Mouse (Mus musculus) forebrain, embryonic 16.5 days (tissue): ENCODE data around the gene Gm14137. TPM values are rescaled to one million over a fixed set of nuclear protein-coding genes. Genes with fewer than 3 reads are reported as not detected.

Source experiments
- ATAC-seq: fragments of 200-750 bp; cut with Nextera tagmentation; 2 replicates; pipeline ENCODE4 v1.8.0; 2017; ENCODE audit warnings: mild to moderate bottlenecking, moderate library complexity
- H3K27ac ChIP-seq: fragments of 300-500 bp; sonication (generic); 2 replicates; pipeline ENCODE4 v1.5.1; 2014; ENCODE audit warnings: low read length, control low read depth
- H3K27me3 ChIP-seq: fragments of 300-500 bp; sonication (generic); replicated peaks from 2 replicates; pipeline ENCODE4 v1.6.1; 2014; ENCODE audit warnings: low read length; ENCODE audit not compliant: control insufficient read depth, insufficient read depth
- H3K36me3 ChIP-seq: fragments of 300-500 bp; sonication (generic); 2 replicates; pipeline ENCODE4 v1.6.1; 2014; ENCODE audit not compliant: control insufficient read depth, insufficient read depth
- H3K4me1 ChIP-seq: fragments of 300-500 bp; sonication (generic); replicated peaks from 2 replicates; pipeline ENCODE4 v1.6.1; 2014; ENCODE audit warnings: low read length; ENCODE audit not compliant: control insufficient read depth, insufficient read depth
- H3K4me2 ChIP-seq: fragments of 300-500 bp; sonication (generic); 2 replicates; pipeline ENCODE4 v1.6.1; 2014; ENCODE audit warnings: mild to moderate bottlenecking, low read length, control low read depth
- H3K4me3 ChIP-seq: fragments of 300-500 bp; sonication (generic); replicated peaks from 2 replicates; pipeline ENCODE4 v1.5.1; 2014; ENCODE audit warnings: mild to moderate bottlenecking, low read length, control low read depth
- H3K9ac ChIP-seq: fragments of 300-500 bp; sonication (generic); replicated peaks from 2 replicates; pipeline ENCODE4 v1.6.1; 2014; ENCODE audit warnings: low read depth, low read length, control low read depth
- H3K9me3 ChIP-seq: fragments of 300-500 bp; sonication (generic); 2 replicates; pipeline ENCODE4 v1.6.1; 2016; ENCODE audit warnings: low read length; ENCODE audit not compliant: control insufficient read depth
- WGBS: fragments of 180-500 bp; shearing (Covaris S2); extraction: QIAGEN DNeasy Blood & Tissue Kit; methylation state at CpG from one replicate; pipeline ENCODE4 v1.1.7; 2014; 5-methylcytosine and 5-hydroxymethylcytosine counted together
- polyA plus RNA-seq: library from polyadenylated mRNA; unstranded; fragments of >200 nt; fragmentation: Nextera tagmentation; extraction: Ambion mirVana; gene quantifications from 2 replicates; pipeline ENCODE4 v1.2.1, GENCODE M21; 2015

Gm14137 gene
- polyA plus RNA-seq, 1 experiment from 2014 or later, result 1.3 TPM

DNA sequence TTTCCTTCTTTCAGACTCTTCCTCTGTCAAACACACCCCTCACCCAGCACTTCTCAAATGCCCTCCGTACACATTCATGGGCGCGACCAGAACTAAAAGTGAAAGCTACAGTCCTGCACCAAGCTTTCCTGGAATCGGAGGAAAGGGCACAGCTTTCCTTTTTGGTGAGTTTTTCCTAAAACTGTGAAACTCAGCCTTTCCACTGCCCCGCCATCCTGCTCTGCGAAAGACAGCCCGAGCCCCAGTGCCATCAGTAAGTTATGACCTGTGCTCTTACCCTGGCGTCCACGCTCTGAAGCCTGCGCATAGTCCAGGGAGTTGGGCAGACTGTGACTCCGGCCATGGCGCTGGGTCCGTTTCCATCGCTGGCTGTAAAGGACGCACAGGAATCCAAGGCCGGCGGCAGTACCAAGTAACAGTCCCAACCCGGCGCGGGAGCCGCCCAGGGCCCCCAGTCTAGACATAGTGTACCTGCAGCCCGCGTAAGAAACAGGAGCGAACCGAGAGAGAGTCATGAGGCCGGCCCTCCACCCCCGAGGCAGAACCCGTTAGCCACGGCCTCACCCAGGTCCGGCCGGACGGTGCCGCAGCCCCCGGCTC, 18.1 kb upstream of the Gm14137 start:
- 7% methylated on average over 34 of the region's 34 CpGs for WGBS
- Histone ChIP-seq H3K9me3 (no peaks in the 10 kb centered on the region), H3K4me3 (peak overlapping the region; percentile 93), H3K27me3 (no peaks in the 10 kb centered on the region), H3K27ac (peak overlapping the region; percentile 42; the same call in 1 of the 2 replicates), H3K9ac (peak overlapping the region; percentile 90), H3K4me1 (peaks cover 16% of the 10 kb centered on the region), H3K36me3 (peaks cover 13% of the 10 kb centered on the region), H3K4me2 (peak overlapping the region; percentile 97)
- ATAC-seq, result no peak; the same call in 1 of the 2 replicates

DNA sequence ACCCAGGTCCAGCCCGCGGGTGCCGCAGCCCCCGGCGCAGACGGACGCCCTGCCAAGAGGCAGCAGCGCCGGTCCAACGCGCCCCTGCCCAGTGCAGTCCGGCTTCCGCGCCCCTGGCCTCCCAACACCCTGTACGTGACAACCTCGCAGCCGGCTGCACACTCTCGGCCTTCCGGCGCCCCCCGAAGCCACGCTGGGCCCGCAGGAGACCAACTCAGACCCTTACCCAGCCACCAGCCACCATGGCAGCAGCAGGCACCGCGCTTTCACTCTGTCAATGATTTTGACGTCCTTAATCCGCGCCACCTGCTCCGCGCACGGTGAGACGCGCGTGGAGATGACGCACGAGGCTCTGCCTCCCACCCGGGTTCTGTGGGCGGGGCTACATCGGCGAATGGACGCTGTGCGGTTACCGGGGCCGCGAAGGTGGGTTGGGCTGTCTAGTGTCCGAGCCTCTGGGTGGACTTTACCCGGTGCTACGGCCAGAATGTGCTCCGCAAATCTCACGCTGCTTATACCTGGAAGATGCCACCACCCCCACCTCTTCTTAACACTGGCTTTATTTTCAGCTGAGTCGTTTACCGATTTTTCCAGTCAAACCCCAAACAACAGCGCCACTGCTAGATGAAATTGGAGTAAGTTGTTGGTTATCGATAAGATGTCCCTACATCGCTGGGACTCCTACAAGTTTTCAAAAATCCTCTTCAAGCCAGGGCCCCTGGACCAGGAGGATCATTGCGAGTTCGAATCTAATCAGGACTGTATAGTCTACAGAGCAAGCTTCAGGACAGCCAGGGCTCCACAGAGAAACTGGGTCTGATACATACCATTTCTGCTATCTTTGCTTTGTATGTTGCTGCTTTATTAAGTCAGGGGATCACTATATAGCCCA, 17.4 kb upstream of the Gm14137 start, which contains the start of gene Rmdn3:
Rmdn3 (minus strand) TSS at position 354 of the 892 bp plus-strand sequence.
- Histone ChIP-seq H3K27ac (peak within 1 kb of the TSS; percentile 72), H3K36me3 (peaks cover 9% of the 10 kb centered on the region), H3K4me2 (peak within 1 kb of the TSS; percentile 97), H3K9ac (peak within 1 kb of the TSS; percentile 90), H3K9me3 (no peaks in the 10 kb centered on the region), H3K27me3 (no peaks in the 10 kb centered on the region), H3K4me1 (peaks cover 16% of the 10 kb centered on the region), H3K4me3 (peak within 1 kb of the TSS; percentile 93)
- WGBS, result under 1% methylated on average over 55 of the region's 57 CpGs
- peak; percentile 94 for ATAC-seq

DNA sequence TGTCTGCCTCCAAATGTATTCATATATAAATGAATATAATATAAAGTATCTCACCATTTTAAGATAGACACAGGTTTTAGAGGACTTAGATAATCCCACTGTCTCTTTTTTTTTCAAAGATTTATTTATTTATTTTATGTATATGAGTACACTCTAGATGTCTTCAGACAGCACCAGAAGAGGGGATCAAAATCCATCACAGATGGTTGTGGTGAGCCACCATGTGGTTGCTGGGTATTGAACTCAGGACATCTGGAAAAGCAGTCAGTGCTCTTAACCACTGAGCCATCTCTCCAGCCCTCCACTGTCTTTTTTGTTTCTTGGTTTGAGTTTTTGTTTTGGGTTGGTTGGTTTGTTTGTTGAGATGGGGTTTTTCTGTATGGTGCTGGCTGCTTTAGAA, 16.5 kb upstream of the Gm14137 start:
- Histone ChIP-seq H3K27ac (no peak overlapping the region), H3K4me3 (no peak overlapping the region)
- no peak for ATAC-seq

DNA sequence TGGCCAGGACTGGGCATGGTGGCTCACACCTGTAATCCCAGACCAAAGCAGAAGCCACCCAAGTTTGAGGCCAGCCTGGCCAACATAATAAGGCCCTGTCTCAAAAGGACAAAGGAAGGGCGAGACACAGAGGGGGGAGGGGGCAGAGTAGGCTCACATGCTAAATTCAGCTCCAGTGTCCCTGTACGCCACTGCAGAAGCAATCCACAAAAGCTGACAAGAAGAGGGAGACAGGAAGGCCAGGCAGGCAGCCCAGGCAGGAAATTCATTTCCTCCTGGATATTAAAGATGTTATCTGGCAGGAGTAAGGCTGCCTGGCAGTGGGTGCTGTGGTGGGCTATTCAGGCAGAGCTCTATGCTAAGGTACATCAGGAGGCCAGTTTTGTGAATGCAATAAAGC, 13.1 kb upstream of the Gm14137 start:
- no peaks in the 10 kb centered on the region for H3K9me3 ChIP-seq
- H3K36me3 ChIP-seq, result no peaks in the 10 kb centered on the region
- no peak overlapping the region for H3K4me2 ChIP-seq
- no peak overlapping the region for H3K9ac ChIP-seq
- ATAC-seq, result no peak
- H3K4me1 ChIP-seq, result peaks cover 6% of the 10 kb centered on the region
- H3K27ac ChIP-seq, result no peak overlapping the region
- no peak overlapping the region for H3K4me3 ChIP-seq
- peaks cover 8% of the 10 kb centered on the region for H3K27me3 ChIP-seq
- 20% methylated on average over 2 of the region's 2 CpGs for WGBS

More for the DNA sequence above, 16.5 kb upstream of the Gm14137 start:
- Histone ChIP-seq H3K4me2 (no peak overlapping the region), H3K9ac (no peak overlapping the region), H3K27me3 (no peaks in the 10 kb centered on the region), H3K36me3 (peaks cover 5% of the 10 kb centered on the region), H3K9me3 (no peaks in the 10 kb centered on the region), H3K4me1 (peaks cover 16% of the 10 kb centered on the region)

DNA sequence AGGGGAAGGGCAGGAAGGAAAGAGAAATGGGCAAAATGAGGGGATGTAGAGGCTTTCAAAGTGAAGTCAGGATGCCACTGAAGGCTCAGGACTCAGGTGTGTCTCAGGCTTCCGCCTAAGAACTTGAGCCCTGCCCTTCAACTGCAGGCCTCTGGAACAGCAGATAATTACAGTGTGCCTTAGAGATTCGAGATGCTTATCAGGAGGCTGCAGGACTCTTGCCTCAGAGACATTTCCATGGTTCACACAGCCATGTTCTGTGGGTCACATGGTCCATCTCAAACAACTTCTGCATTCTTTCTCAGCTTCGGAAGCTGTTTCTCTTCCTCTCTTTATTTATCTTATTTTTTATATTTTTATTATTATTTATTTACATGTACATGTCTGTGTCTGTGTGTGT, 11.2 kb upstream of the Gm14137 start:
- Histone ChIP-seq H3K9ac (no peak overlapping the region), H3K36me3 (no peaks in the 10 kb centered on the region), H3K27ac (no peak overlapping the region), H3K4me3 (no peak overlapping the region), H3K9me3 (no peaks in the 10 kb centered on the region), H3K4me2 (no peak overlapping the region), H3K27me3 (peaks cover 18% of the 10 kb centered on the region), H3K4me1 (peaks cover 15% of the 10 kb centered on the region)
- 75% methylated on average over 3 of the region's 3 CpGs for WGBS
- ATAC-seq, result no peak

DNA sequence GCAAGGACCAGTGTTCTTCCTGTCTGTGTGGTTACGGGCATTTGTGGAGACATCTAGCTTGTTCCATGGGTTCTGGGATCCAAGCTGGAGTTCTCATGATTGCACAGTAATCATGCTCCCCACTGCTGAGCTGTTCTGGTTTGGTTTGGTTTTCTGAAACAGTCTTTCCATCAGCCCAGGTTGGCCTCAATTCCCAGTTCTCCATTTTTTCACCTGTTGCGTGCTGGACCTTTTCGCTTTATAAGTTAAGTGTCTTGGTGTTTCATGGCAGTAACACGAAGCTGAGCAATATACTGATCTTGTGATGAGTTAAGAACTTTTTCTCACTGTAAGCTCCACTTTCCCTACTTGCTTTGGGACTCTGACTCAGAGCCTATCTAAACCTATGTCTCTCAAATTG, 10.3 kb upstream of the Gm14137 start:
- Histone ChIP-seq H3K9me3 (no peaks in the 10 kb centered on the region), H3K4me2 (no peak overlapping the region), H3K27me3 (peaks cover 18% of the 10 kb centered on the region), H3K36me3 (no peaks in the 10 kb centered on the region), H3K27ac (no peak overlapping the region), H3K4me3 (no peak overlapping the region), H3K4me1 (peaks cover 15% of the 10 kb centered on the region), H3K9ac (no peak overlapping the region)
- ATAC-seq, result no peak
- 91% methylated on average over 4 of the region's 4 CpGs for WGBS

DNA sequence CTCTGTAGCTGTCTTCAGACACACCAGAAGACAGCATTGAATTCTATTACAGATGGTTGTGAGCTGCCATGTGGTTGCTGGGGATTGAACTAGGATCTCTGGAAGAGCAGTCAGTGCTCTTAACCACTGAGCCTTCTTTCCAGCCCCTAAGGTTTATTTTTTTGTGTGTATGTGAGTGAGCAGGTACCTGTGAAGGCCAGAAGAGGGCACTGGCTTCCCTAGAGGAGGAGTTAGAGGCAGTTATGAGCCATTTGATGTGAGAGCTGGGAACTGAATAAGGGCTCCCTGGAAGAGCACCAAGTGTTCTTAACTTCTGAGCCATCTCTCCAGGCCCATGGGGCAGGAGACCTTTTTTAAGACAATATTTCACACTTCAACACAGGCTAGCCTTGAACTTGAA, 8.9 kb upstream of the Gm14137 start:
- H3K4me1 ChIP-seq, result peaks cover 15% of the 10 kb centered on the region
- H3K4me3 ChIP-seq, result no peak overlapping the region
- no peaks in the 10 kb centered on the region for H3K36me3 ChIP-seq
- no peak overlapping the region for H3K4me2 ChIP-seq
- peaks cover 18% of the 10 kb centered on the region for H3K27me3 ChIP-seq
- no peaks in the 10 kb centered on the region for H3K9me3 ChIP-seq
- H3K9ac ChIP-seq, result no peak overlapping the region
- ATAC-seq, result no peak
- H3K27ac ChIP-seq, result no peak overlapping the region

DNA sequence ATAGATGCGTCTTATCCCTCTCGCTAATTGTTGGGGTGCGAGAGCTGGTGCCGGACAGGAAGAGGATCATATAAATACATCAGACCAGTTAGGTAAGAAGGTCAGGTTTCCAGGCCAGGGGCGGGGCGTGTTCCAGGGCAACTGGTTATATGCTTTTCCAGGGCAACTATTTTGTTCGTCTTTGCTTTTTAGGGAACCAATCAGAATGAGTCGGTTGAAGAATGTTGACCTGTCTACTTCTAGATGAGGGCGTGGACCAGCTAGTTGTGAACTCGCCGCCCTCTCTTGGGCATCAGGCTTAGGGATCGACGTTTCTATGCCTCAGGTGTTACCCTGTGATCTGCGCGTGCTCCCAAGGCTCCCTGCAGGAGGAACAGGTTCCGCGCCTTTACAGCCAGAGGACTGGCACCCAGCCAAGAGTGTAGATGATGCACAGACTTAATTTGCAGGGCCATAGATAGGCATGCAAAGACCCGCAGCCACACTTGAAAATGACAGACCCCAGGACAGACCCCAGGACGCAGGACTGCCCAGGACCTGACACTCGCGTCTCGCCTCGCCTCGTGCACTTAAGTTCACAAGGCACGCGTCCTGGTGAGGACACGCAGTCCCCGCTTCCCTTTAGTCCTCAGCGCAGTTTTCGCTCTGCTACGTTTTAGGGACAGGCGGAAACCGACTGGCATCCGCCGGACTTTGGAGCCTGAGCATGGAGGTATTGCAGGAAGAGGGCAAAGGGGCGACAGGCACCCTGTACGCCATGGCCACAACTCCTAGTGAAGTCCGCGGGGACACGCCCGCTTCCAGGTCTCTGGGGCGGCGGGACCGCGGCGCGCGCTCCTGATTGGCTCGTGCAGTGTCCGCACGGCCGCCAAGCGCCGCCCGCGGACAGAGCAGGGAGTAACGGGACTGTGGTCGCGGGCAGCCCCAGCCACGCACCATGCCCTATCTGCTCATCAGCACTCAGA, 7.1 kb upstream of the Gm14137 start, which contains the start of gene Gchfr:
Gchfr (plus strand) TSS at position 873 of the 965 bp plus-strand sequence.
- H3K27ac ChIP-seq, result no peak within 1 kb of the TSS
- peaks cover 18% of the 10 kb centered on the region for H3K27me3 ChIP-seq
- WGBS, result under 1% methylated on average over 60 of the region's 60 CpGs
- H3K4me3 ChIP-seq, result peak within 1 kb of the TSS; percentile 61
- H3K4me2 ChIP-seq, result peak within 1 kb of the TSS; percentile 100
- ATAC-seq, result peak; percentile 69
- no peaks in the 10 kb centered on the region for H3K9me3 ChIP-seq
- no peaks in the 10 kb centered on the region for H3K36me3 ChIP-seq
- H3K4me1 ChIP-seq, result peaks cover 15% of the 10 kb centered on the region
- H3K9ac ChIP-seq, result peak within 1 kb of the TSS; percentile 33
